Mouse (Mus musculus) forebrain, embryonic 11.5 days (tissue): ENCODE results near the gene Snx9. TPM values are rescaled to one million over a fixed set of nuclear protein-coding genes. Genes with fewer than 3 reads are reported as not detected.

ENCODE experiments used
- ATAC-seq: fragments of 200-750 bp; cut with Nextera tagmentation; replicated peaks from 2 replicates; pipeline ENCODE4 v1.8.0; 2017; ENCODE audit warnings: moderate TSS enrichment; ENCODE audit not compliant: low FRiP score
- DNase-seq: peaks from one replicate; pipeline ENCODE4 v3.0.0-alpha.2; 2017; ENCODE audit warnings: low spot score
- H3K27ac ChIP-seq: fragments of 300-500 bp; sonication (generic); 2 replicates; pipeline ENCODE4 v1.5.1; 2014; ENCODE audit warnings: low read depth, low read length
- H3K27me3 ChIP-seq: fragments of 300-500 bp; sonication (generic); 2 replicates; pipeline ENCODE4 v1.6.1; 2014; ENCODE audit warnings: mild to moderate bottlenecking, low read length, mixed read lengths; ENCODE audit not compliant: control insufficient read depth, insufficient read depth
- H3K36me3 ChIP-seq: fragments of 300-500 bp; sonication (generic); 2 replicates; pipeline ENCODE4 v1.6.1; 2014; ENCODE audit warnings: mild to moderate bottlenecking, low read length, moderate library complexity, mixed read lengths; ENCODE audit not compliant: control insufficient read depth, insufficient read depth
- H3K4me1 ChIP-seq: fragments of 300-500 bp; sonication (generic); replicated peaks from 2 replicates; pipeline ENCODE4 v1.6.1; 2014; ENCODE audit warnings: low read length, mixed read lengths; ENCODE audit not compliant: control insufficient read depth, insufficient read depth
- H3K4me2 ChIP-seq: fragments of 300-500 bp; sonication (generic); 2 replicates; pipeline ENCODE4 v1.6.1; 2014; ENCODE audit warnings: low read depth, mild to moderate bottlenecking, low read length, moderate library complexity, mixed read lengths; ENCODE audit not compliant: severe bottlenecking
- H3K4me3 ChIP-seq: fragments of 300-500 bp; sonication (generic); 2 replicates; pipeline ENCODE4 v1.5.1; 2014; ENCODE audit warnings: low read depth, low read length
- H3K9ac ChIP-seq: fragments of 300-500 bp; sonication (generic); 2 replicates; pipeline ENCODE4 v1.6.1; 2014; ENCODE audit warnings: low read length
- H3K9me3 ChIP-seq: fragments of 300-500 bp; sonication (generic); 2 replicates; pipeline ENCODE4 v1.6.1; 2016; ENCODE audit warnings: low read length, mixed read lengths; ENCODE audit not compliant: control insufficient read depth
- WGBS: fragments of 180-500 bp; shearing (Covaris S2); extraction: QIAGEN DNeasy Blood & Tissue Kit; methylation state at CpG from one replicate; pipeline ENCODE4 v1.1.7; 2014; 5-methylcytosine and 5-hydroxymethylcytosine counted together
- polyA plus RNA-seq: library from polyadenylated mRNA; unstranded; fragments of >200 nt; fragmentation: Nextera tagmentation; extraction: Ambion mirVana; gene quantifications from 2 replicates; pipeline ENCODE4 v1.2.1, GENCODE M21; 2014

Snx9 gene
- polyA plus RNA-seq, 1 experiment from 2014 or later = 19.0 TPM

DNA sequence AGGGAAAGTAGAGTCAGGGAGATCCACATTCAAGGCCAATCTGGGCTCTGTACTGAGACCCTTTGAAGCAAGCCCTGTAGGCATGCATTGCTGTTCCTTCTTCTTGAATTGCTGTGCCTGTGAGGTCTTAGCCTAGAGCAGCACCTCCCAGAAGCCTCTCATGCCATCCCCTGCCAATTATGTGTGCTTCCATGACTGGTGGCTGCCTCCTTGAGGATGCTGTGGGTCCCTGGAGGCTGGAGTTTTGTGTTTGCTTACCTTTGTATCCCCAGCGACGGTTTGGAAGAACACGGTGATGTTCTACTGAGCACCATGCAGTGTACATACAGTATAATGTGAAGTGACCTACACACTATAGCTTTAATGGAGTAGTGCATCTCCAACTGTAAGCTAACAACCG lies 4.2 kb downstream of the Snx9 start:
- Histone ChIP-seq H3K36me3 (no peaks in the 10 kb centered on the region), H3K4me2 (no peak overlapping the region), H3K4me1 (peaks cover 5% of the 10 kb centered on the region; the same call in 1 of the 2 replicates), H3K27me3 (no peaks in the 10 kb centered on the region), H3K9me3 (no peaks in the 10 kb centered on the region), H3K4me3 (no peak overlapping the region), H3K9ac (no peak overlapping the region), H3K27ac (no peak overlapping the region)
- no peak for ATAC-seq
- no peak for DNase-seq
- 86% methylated on average over 4 of the region's 4 CpGs for WGBS

DNA sequence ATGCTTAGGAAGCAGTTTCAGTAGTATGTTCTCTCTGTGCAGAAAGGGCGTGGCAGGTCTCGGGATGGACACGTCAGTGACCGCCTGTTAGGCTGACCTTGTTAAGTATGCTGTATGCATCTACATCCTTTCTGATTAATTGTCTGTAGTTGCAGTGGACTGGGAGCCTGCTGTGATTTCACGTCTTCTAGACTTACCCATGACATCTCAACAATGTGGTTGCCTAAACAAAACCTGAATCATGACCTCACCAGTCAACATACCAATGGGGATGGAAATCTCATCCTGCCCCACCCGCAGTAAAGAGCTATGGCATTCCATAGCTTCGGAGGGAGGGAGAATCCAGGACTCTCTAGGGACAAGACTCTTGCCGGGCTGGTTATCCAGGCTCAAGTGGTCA lies 5.0 kb downstream of the Snx9 start:
- Histone ChIP-seq H3K27me3 (no peaks in the 10 kb centered on the region), H3K36me3 (no peaks in the 10 kb centered on the region), H3K4me2 (no peak overlapping the region), H3K9ac (no peak overlapping the region), H3K27ac (no peak overlapping the region), H3K4me1 (peaks cover 5% of the 10 kb centered on the region; the same call in 1 of the 2 replicates), H3K9me3 (no peaks in the 10 kb centered on the region), H3K4me3 (no peak overlapping the region)
- DNase-seq (no peak), ATAC-seq (no peak)
- WGBS = 66% methylated on average over 8 of the region's 8 CpGs

DNA sequence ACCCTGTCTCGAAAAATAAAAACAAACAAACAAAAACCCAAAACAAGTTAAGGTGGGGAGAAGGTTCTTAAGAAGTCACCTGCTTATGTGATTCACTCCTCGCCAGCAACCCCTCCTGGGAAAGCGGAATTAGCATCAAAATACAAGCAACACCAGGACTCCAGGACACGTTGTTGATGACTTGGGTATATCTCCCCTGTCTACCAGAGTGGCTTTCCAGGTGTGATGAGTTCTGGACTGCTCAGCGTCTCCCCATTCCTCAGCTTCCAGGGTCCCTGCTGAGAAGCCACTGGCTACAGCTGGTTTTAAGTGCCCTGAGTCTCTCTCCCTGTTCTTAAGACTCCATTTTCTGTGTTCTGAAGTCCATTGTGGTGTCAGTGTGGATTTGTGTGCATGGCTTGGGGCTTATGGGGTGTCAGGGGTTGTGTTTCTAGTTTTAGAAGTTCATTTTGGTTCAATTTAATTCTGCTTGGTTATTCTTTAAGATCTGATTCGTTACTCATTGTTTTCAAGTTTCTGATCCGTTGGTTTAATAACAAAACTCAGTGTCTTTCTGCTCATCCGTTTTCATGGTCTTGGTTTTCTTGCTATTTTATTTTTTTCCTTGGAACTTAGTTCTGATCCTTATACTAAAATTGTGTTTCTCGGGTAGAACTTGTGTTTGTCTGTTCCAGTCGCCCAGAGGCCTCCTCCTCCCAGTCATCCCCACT lies 7.7 kb downstream of the Snx9 start:
- H3K27me3 ChIP-seq = no peaks in the 10 kb centered on the region
- DNase-seq (no peak), ATAC-seq (no peak)
- H3K36me3 ChIP-seq = no peaks in the 10 kb centered on the region
- 71% methylated on average over 10 of the region's 10 CpGs for WGBS
- H3K4me3 ChIP-seq = no peak overlapping the region
- H3K27ac ChIP-seq = peak overlapping the region; percentile 25; the same call in 1 of the 2 replicates
- H3K9me3 ChIP-seq = no peaks in the 10 kb centered on the region
- H3K4me2 ChIP-seq = peak overlapping the region; percentile 39; the same call in 1 of the 2 replicates
- peaks cover 5% of the 10 kb centered on the region; the same call in 1 of the 2 replicates for H3K4me1 ChIP-seq
- H3K9ac ChIP-seq = peak overlapping the region; percentile 54; the same call in 1 of the 2 replicates

DNA sequence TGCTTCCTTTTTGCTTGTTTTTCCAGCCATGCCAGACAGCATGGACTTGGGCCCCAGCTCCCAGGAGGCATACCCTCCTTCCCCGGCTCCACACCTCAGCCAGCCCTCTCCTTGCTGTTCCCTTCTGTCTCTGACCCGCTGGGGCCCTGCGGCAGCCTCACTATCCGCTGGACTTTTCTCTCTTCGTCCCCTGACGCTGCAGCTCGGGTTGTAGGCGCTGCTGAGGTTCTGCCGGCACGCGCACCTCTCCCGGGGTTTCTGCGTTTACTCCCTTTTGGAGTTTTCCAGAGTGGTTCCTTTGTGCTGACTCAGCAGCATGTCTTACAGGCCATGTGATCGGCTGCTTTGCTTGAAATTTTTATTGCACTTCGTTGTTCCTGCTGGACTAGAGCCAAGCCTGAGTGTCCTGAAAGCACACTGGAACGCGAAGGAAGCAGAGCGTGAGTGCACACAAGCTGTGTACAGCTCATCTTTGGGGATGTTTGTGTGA lies 8.3 kb downstream of the Snx9 start:
- H3K4me3 ChIP-seq = no peak overlapping the region
- DNase-seq (peak; percentile 57), ATAC-seq (0 out of 2 replicates have a peak, but pooled peaks have one; percentile 15)
- peak overlapping the region; percentile 39; the same call in 1 of the 2 replicates for H3K4me2 ChIP-seq
- no peaks in the 10 kb centered on the region for H3K36me3 ChIP-seq
- H3K9ac ChIP-seq = peak overlapping the region; percentile 54; the same call in 1 of the 2 replicates
- peak overlapping the region; percentile 25; the same call in 1 of the 2 replicates for H3K27ac ChIP-seq
- no peaks in the 10 kb centered on the region for H3K27me3 ChIP-seq
- peaks cover 5% of the 10 kb centered on the region; the same call in 1 of the 2 replicates for H3K4me1 ChIP-seq
- WGBS = 28% methylated on average over 18 of the region's 18 CpGs
- no peaks in the 10 kb centered on the region for H3K9me3 ChIP-seq

DNA sequence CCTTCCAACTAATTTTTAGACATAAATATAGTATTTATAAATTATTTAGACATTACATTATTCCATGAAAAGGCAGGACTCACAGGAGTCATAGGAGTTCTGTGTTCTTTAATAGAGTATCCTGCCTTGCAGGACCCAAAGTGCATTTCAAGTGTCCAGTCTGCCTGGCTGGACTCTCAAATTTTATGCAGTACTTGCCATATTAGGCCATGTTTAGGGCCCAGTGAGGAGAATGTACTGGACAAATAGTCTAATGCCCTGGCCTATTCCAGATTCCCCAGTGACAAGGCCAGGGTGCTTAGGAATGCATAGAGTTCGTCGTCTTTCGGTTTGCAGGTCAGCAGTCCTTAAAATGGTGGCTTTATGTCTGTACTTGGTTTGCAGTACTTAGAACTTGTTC lies 8.9 kb downstream of the Snx9 start:
- ATAC-seq (no peak), DNase-seq (no peak)
- Histone ChIP-seq H3K4me3 (no peak overlapping the region), H3K27me3 (no peaks in the 10 kb centered on the region), H3K4me1 (peaks cover 5% of the 10 kb centered on the region; the same call in 1 of the 2 replicates), H3K4me2 (no peak overlapping the region), H3K27ac (no peak overlapping the region), H3K9ac (no peak overlapping the region), H3K36me3 (no peaks in the 10 kb centered on the region), H3K9me3 (no peaks in the 10 kb centered on the region)
- 91% methylated on average over 3 of the region's 3 CpGs for WGBS

DNA sequence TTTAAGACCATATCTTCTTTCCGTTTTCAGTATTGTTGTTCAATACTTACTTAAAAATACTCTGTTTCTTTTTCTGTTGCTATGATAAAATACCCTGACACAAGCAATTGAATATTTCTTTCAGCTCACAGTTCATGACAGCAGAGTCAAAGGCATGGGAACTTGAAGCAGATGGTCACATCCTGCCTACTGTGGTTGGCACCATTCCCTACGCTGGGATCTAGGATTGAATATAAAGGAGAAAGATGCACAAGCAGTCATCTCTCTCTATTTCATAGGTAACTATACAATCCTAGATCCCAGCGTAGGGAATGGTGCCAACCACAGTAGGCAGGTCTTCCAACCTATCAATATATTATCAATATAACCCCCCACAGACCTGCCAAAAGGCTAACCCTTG lies 9.3 kb downstream of the Snx9 start:
- no peaks in the 10 kb centered on the region for H3K9me3 ChIP-seq
- ATAC-seq (no peak), DNase-seq (no peak)
- H3K4me1 ChIP-seq = peaks cover 5% of the 10 kb centered on the region; the same call in 1 of the 2 replicates
- no peaks in the 10 kb centered on the region for H3K27me3 ChIP-seq
- 95% methylated on average over 3 of the region's 3 CpGs for WGBS
- H3K9ac ChIP-seq = no peak overlapping the region
- H3K4me2 ChIP-seq = no peak overlapping the region
- H3K4me3 ChIP-seq = no peak overlapping the region
- no peak overlapping the region for H3K27ac ChIP-seq
- no peaks in the 10 kb centered on the region for H3K36me3 ChIP-seq

DNA sequence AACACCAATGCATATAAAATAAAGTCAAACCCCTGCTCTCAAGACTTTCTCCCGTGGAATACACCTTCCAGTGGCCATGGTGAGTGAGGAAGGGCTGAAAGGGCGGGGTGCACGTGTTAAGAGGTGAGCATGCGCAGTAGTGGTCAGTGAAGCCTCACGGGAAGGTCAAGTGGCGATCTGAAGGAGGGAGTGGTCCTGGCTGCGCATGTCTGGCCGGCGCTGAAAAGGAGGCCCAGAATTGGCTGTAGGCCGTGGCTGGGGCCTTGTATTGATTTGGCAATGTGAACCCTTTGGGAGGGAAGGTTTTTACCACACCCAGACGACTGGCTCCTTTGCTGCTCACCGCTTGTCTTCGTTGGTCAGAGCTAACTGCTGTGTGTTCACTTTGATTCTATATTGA lies 12.8 kb downstream of the Snx9 start:
- Histone ChIP-seq H3K9ac (no peak overlapping the region), H3K27ac (no peak overlapping the region), H3K4me2 (no peak overlapping the region), H3K27me3 (no peaks in the 10 kb centered on the region), H3K9me3 (no peaks in the 10 kb centered on the region), H3K36me3 (no peaks in the 10 kb centered on the region), H3K4me3 (no peak overlapping the region), H3K4me1 (peaks cover 5% of the 10 kb centered on the region; the same call in 1 of the 2 replicates)
- ATAC-seq = no peak
- 97% methylated on average over 13 of the region's 13 CpGs for WGBS
- no peak for DNase-seq

DNA sequence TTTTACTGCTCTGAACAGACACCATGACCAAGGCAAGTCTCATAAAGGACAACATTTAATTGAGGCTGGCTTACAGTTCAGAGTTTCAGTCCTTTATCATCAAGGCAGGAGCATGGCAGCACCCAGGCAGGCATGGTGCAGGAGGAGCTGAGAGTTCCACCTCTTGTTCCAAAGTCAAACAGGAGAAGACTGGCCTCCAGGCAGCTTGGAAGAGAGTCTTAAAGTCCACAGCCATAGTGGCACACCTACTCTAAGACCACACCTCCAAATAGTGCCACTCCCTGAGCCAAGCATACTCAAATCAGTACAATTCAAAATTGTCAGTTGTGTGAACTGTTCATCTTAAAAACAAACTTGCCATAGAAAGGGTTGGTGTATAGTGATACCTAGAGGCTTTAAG lies 14.4 kb downstream of the Snx9 start:
- no peak for DNase-seq
- Histone ChIP-seq H3K4me3 (no peak overlapping the region), H3K9me3 (no peaks in the 10 kb centered on the region), H3K4me2 (no peak overlapping the region), H3K9ac (no peak overlapping the region), H3K27me3 (no peaks in the 10 kb centered on the region), H3K27ac (no peak overlapping the region), H3K36me3 (no peaks in the 10 kb centered on the region), H3K4me1 (no peaks in the 10 kb centered on the region)
- no peak for ATAC-seq

DNA sequence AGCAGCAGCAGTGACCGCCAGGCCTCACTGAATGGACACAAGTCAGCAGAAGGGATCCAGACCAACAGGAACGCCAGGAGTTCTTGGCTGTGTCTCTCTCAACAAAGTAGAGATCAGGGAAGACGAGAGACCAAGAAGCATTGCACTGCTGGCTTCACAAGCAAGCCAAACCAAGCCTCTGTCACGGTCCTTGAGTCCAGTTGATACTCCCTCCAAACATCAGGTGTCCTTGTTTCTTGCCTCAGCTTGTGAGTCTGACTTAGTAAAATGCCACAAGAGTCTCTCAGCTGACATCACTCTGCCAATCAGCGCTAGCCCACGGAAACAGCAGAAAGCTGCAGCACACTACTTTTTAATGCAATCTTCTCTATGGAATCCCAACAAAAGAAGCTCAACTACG lies 15.3 kb downstream of the Snx9 start:
- Histone ChIP-seq H3K27me3 (no peaks in the 10 kb centered on the region), H3K4me2 (no peak overlapping the region), H3K9me3 (no peaks in the 10 kb centered on the region), H3K36me3 (no peaks in the 10 kb centered on the region), H3K27ac (no peak overlapping the region), H3K4me3 (no peak overlapping the region), H3K4me1 (no peaks in the 10 kb centered on the region), H3K9ac (no peak overlapping the region)
- DNase-seq (no peak), ATAC-seq (no peak)
- 91% methylated on average over 7 of the region's 7 CpGs for WGBS
